Mouse (Mus musculus): Measurements from ENCODE around the gene Selenos.

- TF ChIP-seq CTCF (IDR thresholded peaks at IDR 0.05; ENCODE audit: borderline replicate concordance, insufficient read depth, low read depth, low read length) (no peak), POLR2A (IDR thresholded peaks at IDR 0.05; ENCODE audit: borderline replicate concordance, insufficient read depth, low read length) (no peak)
Measured at GRCm38 (mm10) chr7:66130296-66130695, 50.8 kb downstream of the Selenos start.
